Mouse (Mus musculus) right cerebral cortex, postnatal 14 days (tissue): ENCODE measurements around the gene Mpped2.

Experiments used
- DNase-seq: peaks from one replicate; pipeline ENCODE4 v3.0.0; 2022

Gene Mpped2

DNA sequence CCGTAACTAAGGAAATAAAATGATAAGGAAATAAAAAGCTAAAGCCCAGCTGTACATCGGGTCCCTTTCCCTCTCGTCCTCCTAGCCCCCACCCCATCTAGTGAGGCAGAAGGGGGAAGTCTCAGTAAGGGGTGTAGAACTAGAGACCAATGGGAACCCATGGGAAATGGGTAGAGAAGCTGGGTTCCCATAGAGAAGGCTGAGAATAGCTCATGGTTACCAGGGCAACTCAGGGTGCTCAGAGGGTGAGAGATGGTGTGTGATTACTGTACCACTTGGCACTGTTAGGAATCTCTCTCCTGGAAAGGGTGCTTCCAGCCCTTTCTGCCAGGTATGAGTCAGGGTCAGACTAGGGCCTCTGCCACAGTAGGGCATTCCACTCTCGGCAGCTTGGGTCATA, 54.3 kb downstream of the Mpped2 start:
- DNase-seq = no peak

DNA sequence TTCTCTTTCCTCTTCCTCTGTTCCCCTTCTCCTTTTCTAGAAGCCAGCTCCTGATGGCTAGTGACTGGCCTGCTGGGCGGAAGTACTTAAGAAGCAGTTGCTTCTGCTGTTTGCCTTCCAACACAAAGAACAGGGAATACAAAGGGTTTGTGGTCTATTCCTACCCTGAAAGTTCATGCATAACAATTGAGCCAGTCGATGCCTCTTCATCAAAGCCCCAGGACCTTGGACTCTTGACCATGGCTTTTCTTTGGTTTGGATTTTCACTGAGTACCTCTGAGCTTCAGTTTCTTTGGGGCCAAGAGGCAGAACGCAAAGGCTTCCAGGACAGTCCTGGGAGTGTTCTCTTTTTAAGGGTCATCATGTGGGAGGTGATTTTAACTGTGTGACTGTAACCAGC, 57.8 kb downstream of the Mpped2 start:
- DNase-seq = no peak

DNA sequence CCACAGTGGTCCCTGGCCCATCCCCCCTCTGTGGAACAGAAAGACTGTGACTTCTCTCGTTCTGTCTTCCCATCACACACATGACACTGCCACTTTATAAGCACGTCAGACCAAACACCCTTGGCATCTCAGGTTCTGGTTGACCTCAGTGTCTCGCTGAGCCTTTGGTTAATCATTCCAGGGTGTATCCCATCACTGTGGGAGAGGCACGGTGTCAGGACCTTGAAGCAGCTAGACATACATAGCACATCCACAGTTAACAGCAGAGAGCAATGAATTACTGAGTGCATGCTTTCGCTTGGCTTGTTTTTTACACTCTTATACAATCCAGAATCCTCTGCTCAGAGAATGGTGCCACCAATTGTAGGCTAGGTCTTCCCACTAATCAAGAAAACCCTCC, 60.6 kb downstream of the Mpped2 start:
- no peak for DNase-seq

DNA sequence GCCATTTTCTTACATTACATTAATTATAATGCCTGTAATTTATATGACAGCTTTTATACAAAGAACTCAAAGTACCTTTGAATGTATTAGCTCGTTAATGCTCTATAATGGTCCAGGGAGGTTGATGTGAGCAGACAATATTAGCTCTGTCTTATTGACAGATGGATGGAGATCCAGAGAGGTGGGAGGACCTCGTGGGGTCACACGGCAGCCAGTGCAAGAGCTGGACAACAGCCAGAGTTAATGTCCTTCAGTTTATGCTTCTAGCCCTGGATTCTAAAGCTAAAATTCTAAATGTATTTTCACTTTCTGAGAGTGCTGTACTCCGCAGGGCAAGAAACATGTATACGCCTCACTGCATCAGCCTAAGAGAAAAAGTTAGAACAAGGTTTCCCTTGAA, 61.6 kb downstream of the Mpped2 start:
- no peak for DNase-seq

DNA sequence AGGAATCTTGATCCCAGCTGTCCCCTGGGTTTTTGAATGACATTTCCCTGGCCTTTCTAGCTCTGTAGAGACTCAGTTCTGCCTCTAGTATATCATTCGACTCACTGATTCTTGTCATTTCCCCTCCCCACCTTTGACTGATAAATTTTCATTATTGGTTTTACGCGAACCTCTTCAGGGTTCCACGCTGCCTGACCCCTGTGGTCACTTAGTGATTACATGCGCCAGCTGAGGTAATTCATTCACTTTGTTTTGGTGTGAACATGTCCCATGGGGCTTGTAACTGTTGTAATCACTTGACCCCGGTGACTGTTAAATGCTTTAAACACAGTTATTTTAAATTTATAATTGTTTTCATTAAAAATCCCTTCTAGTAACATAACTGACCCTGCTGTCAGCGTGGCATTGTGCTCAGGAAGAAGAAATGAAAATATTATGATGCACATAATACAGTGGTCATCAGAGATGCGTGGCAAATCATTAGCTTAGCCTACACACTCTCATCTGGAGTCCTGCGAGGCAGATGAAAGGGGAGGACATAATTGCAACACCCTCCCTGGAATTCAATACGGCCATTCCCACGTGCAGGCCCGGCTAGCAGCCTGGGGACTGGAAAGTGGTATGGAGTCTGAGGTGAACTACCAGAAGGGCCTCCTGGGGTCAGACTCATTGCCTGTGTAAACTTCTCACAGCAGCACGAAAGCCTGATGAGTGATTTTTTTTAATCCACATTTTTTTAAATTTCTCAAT, 63.5 kb downstream of the Mpped2 start:
- DNase-seq = no peak

DNA sequence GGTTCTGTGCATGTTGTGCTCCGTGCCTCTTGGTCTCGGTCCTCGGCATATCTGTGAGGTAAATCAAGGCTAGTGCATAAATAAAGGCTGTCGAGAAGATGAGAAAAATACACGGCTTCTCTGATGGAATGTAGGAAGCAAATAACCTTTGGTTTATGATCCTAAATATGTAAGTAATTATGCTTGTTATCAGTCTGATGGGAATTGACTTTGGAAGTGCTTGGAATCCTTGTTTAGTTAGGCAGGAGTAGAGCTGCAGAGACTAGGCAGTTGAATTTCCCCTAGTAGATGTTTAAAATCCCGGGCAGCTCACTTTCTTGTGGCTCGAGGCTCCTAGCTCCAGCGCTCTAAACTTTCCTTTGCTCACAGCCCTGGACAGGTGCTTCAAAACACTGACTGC, 69.9 kb downstream of the Mpped2 start:
- DNase-seq = no peak

DNA sequence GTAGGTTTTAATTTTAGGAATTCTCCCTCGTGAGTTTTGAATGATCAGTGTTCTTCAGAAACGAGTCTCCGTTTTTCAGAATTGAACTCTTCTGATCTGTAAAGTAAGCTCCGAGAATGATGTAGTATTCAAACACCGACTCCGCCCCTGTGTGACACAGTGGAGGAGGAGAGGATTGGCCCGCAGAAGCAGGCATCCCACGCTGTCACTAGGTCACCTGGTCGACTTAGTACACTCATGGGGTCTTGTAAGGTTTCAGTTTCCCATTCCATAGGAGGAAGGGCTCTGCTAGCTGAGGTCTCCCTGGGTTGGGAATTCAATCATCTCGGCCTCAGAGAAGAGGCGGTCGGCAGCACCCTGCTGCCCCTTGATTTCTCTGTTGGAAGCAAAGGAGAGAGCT, 76.2 kb downstream of the Mpped2 start:
- DNase-seq = no peak

DNA sequence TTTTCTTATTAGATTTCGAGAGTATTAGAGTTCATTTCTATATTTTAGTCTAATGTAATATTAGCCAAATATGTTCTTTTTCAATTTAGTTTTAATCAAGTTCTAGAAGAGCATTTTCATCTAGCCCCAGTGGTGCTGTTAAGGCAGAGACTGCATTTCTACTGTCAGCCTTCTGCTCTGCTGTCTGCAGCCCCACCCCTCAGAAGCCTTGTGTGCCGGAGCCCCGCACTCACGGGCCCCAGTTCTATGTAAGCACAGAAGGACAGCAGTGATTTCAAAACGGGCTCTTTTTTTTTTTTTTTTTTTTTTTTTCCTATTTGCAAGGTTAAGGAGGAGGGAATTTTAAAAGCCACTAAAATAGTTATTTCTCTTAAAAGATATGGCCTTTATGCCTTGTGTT, 79.6 kb downstream of the Mpped2 start:
- DNase-seq = no peak

DNA sequence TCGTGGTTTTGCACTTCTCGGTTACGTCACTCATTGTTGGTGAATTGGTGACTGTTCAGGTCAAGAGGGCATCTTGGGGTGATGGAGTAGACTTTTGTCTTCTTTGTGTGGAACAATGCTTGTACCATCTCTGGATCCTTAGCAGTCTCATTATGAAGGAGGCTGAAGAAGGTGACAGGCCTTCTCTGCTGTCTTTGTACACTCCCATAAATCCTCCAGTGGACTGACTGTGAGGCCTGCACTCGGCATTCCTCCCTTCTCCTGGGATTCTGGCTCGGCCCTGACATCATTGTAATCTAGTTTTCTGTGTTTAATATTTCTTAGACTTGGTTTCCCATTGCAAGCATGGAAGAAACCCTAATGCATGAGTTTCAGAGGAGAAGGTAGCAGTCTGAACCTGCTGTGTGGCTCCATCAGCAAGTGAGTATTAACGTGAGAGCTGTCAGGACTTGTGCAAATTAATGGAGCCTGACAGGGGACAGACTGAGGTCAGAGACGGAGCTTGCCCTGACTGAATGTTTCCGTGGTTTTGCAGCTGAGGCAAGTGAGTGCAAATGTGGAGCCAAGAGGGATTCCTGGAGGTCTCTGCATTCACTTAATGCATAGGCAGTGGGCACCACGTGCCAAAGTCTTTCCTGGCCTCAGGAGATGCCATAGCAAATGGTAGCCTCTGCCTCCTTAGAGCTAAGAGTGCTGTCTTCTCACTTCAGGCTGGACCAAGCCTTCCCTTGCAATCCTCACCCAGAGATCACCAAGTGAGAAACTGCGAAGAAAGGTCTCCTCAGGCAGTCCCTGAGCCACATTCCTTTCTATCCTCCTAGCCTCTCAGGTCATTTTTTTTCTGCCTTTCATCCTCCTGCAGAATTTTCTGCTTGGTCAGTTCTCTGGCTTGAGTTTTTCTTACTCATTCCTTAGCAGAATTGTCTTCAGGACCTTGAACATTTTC, 81.5 kb downstream of the Mpped2 start:
- DNase-seq = no peak

DNA sequence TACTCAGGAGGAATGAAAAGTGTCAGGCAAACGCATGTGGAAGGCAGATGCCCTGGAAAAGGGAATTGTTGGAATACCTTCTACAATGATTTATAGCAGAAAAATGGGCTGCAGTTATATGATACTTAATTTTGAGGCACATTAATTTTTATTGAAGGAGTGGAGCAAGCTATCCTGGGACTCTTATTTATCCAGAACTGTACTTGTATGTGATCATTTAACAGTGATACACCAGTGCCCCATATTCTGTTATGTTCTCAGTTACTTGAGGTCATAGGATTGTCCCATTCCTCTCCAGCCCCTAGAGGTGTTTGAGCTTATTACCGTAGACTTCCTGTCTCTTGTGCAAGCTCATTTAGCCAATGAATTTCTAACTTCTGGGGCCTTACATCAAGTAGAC, 82.9 kb downstream of the Mpped2 start:
- DNase-seq = no peak

DNA sequence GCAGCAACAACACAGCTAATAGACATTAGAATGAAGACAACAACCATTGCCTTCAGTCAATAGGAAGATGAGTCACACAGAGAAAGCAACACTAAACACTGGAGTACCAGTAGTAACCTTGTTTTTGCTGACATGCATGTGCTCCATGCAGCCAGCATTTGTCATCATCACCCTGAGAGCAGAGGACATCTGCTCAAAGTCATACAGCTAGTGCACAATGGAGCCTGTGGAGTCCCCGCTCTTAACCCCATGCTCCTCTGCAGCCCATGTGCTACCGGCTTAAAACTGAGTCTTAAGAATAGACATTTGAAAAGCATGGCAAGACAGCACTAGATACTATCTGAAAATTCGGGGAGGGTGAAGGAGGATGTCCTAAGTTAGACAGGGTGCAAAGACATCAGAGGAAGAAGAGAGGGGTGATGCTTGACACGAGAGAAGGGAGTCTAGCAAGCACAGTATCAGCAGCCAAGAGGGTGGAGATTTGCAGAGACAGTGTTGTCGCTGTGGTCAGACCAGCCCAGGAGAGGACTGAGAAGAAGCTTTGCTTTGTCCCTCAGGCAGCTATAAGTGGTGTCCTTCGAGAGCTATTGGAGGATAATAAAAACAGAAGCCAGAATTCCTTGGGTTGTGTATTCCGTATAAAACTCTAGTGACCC, 85.9 kb downstream of the Mpped2 start:
- DNase-seq = no peak

DNA sequence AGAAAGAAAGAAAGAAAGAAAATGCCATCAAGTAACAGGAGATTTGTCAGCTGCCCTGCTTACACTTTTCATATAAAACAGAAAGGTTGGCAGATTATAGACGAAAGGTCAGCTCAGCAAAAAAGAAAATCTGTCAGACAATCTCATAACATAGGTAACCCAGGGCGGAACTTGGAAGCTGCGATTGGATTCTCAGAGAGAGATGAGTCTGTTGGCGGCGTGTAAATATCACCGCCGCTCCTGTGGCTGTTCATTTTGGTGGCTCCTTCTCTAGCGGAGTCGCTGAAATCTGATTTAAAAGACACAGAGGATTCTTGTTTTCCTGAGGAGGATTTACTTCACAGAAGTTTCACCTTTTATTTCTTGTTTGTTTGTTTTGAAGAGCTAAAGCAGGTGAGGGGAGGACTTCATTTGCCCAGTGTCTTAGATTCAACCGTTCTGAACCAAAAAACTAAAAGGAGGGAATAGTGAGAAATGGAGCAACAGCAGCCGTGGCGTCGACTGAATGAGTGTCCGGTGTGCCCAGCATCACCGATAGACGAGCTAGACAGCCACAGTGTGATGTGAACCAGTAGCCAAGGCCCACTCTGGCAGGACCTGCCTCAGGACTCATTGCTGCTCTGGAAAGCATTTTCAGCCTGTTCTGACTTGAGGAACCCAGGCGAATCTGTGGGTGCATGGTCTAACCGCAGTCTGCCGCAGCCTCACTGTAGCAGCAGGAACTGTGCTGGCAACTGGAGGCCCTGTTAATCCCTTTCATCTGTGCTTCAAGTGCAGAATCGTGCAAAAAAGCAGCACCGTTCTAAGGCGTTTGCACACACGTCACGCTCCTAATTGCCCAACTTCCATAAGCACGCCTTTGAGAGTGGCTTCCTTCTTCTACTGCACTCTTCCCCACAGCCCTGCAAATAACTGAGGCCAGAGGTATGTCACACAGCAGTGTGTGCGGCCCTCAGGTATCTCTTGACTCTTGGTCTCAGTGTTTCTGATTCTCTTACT, 88.4 kb downstream of the Mpped2 start:
- no peak for DNase-seq

DNA sequence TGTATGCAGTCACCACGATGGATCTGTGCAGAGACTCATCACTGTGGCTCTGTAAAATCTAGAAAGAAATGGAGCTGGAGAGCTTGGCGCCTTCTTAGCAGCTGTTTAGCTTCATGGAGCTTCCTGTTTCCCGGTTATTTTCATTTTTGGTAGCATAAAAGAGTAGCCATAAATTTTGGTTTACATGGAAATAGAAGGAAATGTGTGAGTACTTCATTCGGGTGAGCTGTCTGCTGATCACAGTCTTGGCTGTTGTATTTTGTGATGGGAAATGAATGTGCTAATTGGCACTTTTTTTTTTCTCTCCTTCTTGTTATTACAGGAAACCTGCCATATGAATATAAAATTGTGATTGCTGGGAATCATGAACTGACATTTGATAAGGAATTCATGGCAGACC, 90.2 kb downstream of the Mpped2 start:
- no peak for DNase-seq

DNA sequence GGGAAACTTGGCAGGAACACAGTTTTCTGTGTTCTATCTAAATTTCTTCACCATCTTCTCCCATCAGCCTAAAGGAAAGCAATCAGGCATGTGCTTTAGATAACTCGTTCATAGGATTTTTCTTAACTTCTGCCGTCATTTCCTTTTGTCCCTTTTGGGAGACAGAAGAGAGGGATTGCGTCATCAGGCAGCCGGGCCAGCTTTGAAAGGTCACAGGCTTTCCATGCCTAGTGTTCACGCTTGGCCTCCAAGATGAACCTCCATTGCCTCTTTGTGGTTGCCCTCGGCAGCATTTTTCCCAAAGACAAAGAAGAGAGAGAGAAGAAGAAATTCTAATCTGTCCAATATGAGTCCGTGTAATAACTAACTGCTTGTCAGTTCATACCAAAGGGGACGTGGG, 95.0 kb downstream of the Mpped2 start:
- DNase-seq = no peak

DNA sequence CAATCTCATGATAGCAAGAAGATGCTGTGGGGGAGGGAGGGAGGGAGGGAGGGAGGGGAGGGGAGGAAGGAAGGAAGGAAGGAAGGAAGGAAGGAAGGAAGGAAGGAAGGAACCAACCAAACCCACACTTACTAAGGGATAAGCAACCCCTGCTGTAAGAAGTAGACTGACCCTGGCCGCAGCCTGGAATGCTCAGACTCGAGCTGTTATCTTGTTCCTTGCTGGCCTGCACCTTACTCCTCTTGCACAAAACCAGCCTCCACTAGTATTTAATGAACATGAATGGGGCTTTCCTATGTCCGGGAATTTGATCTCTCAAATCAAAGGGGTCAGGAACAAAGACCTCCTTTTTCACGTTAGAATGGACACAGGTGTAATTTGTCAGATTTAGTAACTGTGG, 95.5 kb downstream of the Mpped2 start:
- DNase-seq = no peak

DNA sequence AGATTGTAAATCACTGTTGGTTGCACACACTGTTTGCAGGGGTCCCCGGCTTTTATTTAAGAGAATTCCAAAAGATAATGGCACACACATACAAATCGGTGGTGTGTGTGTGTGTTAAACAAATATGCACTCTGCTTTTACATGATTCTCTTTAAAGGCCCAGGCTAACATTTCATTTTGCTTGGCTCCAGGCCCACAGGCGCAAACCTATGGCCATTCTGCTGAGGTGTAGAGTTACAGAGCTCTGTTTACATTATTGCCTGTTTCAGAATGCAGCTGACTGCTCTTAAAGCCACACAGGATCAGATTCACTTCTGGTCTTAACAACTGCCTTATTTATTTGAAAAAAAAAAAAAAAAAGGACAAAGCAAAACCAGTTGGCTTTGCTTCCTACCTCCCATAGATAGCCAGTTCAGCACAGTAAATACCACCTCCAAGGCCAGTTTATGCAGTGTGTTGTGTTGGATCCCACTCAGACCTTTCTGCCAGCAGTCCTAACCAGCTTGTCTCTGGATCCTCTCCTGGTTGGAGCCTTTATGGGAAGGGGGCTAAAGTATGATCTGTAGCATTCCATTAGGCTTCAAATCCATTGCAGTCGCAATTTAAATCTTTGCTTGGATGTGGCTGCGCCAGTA, 96.7 kb downstream of the Mpped2 start:
- no peak for DNase-seq

DNA sequence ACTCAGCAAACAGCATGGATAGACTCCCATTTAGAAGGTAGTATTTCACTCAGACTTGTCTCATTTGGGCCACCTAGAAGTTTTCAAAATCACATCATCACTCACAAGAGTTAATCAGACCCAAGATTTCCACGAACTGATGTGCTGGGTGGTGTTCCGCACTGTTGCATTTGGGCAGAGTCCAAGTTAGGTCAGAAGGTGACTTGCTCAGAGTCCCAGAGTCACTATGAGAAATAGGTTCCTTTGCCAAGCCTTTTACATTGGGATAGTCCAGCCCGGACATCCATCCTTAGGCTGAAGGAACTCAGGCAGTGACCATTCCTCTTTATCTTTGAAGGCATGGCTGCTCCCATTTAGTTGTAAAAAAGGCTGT, 97.2 kb downstream of the Mpped2 start:
- DNase-seq = no peak

DNA sequence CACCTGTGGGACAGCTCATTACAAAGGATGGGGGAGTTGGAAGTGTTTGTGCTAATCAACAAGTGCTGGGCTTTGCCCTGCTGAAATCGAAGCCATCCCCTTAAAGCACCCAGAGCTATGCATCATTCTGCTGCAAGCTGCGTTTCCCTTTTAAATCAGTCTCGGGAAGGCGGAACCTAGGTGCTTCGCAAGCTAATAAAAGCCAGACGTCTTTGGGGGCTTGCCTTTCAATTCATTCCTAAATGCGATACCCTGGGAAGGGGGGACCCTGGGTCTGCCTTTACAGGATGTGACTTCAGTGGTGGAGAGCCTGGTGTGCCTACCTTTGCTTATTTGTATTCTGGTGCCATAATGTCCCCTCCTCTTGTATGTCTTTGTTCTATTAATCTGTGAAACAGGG, 103.2 kb downstream of the Mpped2 start:
- DNase-seq = no peak

DNA sequence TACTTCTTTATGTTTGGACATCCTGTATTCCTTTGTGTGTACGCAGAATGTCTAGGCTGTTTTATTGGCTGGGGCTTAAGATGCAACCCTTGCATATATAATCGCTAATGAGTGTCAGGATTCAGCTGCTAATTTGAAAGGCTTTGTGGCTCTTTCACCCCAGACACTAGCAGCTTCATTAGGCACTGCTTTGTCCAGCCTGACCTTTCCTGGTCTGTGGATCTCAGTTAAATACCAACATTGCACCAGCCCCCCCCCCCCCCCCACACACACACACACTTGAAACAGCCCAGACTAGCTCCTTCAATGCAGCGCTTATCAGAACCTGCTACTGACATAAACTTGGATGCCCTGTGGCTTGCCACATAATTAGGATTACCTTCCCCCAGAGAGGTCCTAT, 104.8 kb downstream of the Mpped2 start:
- DNase-seq = no peak

DNA sequence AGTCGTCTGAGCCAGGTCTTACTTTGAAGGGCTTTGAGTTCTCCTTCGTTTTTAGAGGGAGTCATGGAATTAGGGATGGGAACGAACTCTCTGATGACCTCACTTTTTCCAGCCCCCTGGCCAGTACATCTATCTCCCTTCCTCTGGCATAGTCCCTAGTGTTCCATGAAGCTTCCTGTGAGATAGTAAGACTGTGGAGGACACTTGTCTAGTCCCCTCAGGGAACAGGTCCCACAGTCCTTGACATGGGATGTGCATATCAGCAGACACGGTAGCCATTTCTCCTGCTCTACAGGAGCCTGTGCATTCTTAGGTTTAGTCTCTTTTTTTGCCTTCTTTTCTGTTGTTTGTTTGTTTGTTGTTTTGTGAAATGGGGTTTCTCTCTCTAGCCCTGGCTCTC, 105.8 kb downstream of the Mpped2 start:
- DNase-seq = no peak

DNA sequence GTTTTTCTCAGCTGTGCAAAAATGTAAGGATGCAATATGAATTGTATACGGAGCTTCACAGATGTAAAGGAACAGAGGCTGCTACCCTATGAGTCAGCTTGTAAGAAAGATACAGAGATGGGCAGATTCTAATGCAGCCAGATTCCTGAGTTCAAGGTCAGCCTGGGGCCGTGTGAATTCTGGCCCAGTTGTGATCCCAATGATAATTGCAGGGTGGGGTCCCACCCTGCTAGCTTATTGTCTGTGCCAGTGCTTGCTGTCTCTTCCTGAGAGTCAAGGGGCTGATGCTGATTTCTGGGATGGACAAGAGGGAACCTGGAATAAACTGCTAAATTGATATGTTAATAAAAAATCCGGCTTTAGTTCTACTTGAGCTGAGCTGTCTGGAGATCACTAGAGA, 122.8 kb downstream of the Mpped2 start:
- DNase-seq = no peak

DNA sequence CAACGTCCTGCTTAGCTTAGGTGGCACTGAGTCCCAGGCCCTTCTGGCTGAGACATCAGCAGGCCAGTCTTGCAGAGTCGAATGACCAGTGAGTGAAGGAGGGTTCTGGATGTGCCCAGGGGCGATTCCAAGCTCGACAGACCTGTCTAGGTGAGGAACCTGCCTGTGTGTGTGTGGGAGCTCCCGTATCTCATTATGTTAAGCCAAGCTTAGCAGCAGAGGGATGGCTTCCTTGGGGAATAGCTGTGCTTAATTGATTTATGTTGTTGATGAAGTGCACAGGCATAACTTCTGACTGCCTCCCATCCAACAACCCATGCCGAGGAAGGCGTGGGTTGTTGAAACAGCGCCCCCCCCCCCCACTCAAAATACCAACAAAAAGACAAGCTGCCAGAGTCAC, 128.2 kb downstream of the Mpped2 start:
- DNase-seq = no peak
